ENCODE assay signal across 18 mouse cellular contexts in the genomic region with DNA sequence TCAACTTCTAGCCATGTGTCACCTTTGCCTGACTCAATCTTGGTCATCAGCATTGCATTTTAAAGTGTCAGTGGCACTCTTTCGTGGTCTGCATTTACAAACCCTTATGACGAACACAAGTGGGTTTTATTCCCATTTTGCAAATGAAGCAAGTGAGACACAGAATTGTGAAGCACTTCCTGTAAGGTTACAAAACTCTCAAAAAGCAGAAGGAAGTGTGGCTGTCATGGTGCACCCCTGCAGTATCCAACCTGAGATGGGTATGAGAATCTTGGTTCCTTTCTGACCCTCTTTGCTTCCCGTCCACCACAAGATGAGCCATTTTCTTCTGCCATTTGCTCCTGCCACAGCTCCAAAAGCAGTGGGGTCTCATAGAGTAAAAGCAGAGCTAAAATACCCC.
A peak's percentile ranks its signal among the peaks of the same experiment; 100 is the strongest.
DNase-seq lines count a peak whose midpoint lies in the region; ATAC-seq and TF ChIP-seq lines count a peak whose summit lies in the region.
"Had no signal": no experiment of that assay in that cellular context is flagged by ENCODE, and none has a peak within 500 bp of the region (broad histone marks: within the 10 kb centered on the region; RNA-seq: fewer than 3 reads in every experiment).

No protein-coding gene starts in this region.

- no peak for DNase-seq in layer of hippocampus, adult 2 months (ENCODE audit: low spot score in 2 of 2)
- DNase-seq in layer of hippocampus, adult 18-20 months (ENCODE audit: low spot score in 2 of 2), result no peak
- peak; percentile 14 for DNase-seq in A20 (ENCODE audit: low read depth, low spot score)
- no peak for DNase-seq in thymus, postnatal 25 days
- no peak for DNase-seq in cerebellum, adult 18-20 months
- no peak for DNase-seq in adrenal gland, postnatal 14 days
- DNase-seq: adrenal gland, adult 2 months; cerebellum, adult 2 months; cerebellum, postnatal 10 days; gastrocnemius, postnatal 10 days; heart, postnatal 36 days had no signal

- TF ChIP-seq CTCF in layer of hippocampus, adult 2 months (conservative IDR thresholded peaks at IDR 0.05), result no peak

- no peak overlapping the region for H3K4me3 ChIP-seq in layer of hippocampus, adult 2 months
- H3K4me3 ChIP-seq: embryonic facial prominence, embryonic 13.5 days; forebrain, embryonic 12.5 days; heart, embryonic 13.5 days; hindbrain, embryonic 13.5 days had no signal

- H3K27ac ChIP-seq in layer of hippocampus, adult 2 months, result peak overlapping the region; percentile 54; the same call in 1 of the 2 replicates
- H3K27ac ChIP-seq: embryonic facial prominence, embryonic 13.5 days; forebrain, embryonic 12.5 days; heart, embryonic 13.5 days; hindbrain, embryonic 13.5 days; hindbrain, postnatal 0 days had no signal

- ATAC-seq in granulocyte monocyte progenitor cell, adult 5-6 weeks (replicated peaks; ENCODE audit: poor library complexity, severe bottlenecking), result peak; percentile 97
- peak; percentile 47 for ATAC-seq in monocyte, adult 5-6 weeks (replicated peaks; ENCODE audit: insufficient number of reproducible peaks, low FRiP score, low TSS enrichment, poor library complexity, severe bottlenecking)
- ATAC-seq: hindbrain, postnatal 0 days had no signal
